Mouse (Mus musculus) left cerebral cortex, adult 8-10 months (tissue): ENCODE data around the gene Ptprf. TPM values are rescaled to one million over a fixed set of nuclear protein-coding genes. Genes with fewer than 3 reads are reported as not detected.

Experiments used
- DNase-seq, 2 experiments: peaks; one replicate each; pipeline ENCODE4 v3.0.0; 2022; ENCODE audit warnings: low spot score in 2 of 2
- total RNA-seq, 4 experiments: library from RNA; stranded (reverse); gene quantifications; 2 replicates each; pipeline ENCODE4 v1.2.4; 2022

Ptprf gene
- total RNA-seq, 4 experiments from 2014 or later = 96.0 to 114 (median 107) TPM

GRCm38 (mm10) chr4:118259782-118260463 lies 31.3 kb downstream of the Ptprf start:
- DNase-seq = no peak

GRCm38 (mm10) chr4:118257977-118258376 lies 33.2 kb downstream of the Ptprf start:
- DNase-seq = no peak

- no peak for DNase-seq
Observed at GRCm38 (mm10) chr4:118257416-118257815, 33.8 kb downstream of the Ptprf start.

GRCm38 (mm10) chr4:118256217-118256616 lies 35.0 kb downstream of the Ptprf start:
- no peak for DNase-seq

- DNase-seq = no peak
Observed at GRCm38 (mm10) chr4:118254953-118255352, 36.3 kb downstream of the Ptprf start.

GRCm38 (mm10) chr4:118247323-118247722 lies 43.9 kb downstream of the Ptprf start:
- DNase-seq = no peak

GRCm38 (mm10) chr4:118245847-118246246 lies 45.4 kb downstream of the Ptprf start:
- peak; percentile 31 to 87 for DNase-seq

- DNase-seq = no peak
Observed at GRCm38 (mm10) chr4:118243791-118244190, 47.4 kb downstream of the Ptprf start.

- DNase-seq = no peak
Observed at GRCm38 (mm10) chr4:118243298-118243697, 47.9 kb downstream of the Ptprf start.

GRCm38 (mm10) chr4:118239960-118240689 lies 51.1 kb downstream of the Ptprf start:
- no peak for DNase-seq

GRCm38 (mm10) chr4:118238666-118239065 lies 52.5 kb downstream of the Ptprf start:
- DNase-seq = no peak

GRCm38 (mm10) chr4:118236871-118237270 lies 54.3 kb downstream of the Ptprf start:
- DNase-seq = no peak

- DNase-seq = no peak
Observed at GRCm38 (mm10) chr4:118234711-118235388, 56.4 kb downstream of the Ptprf start.

GRCm38 (mm10) chr4:118233886-118234285 lies 57.3 kb downstream of the Ptprf start:
- DNase-seq = no peak

- DNase-seq = no peak
Observed at GRCm38 (mm10) chr4:118231861-118232260, 59.3 kb downstream of the Ptprf start.

GRCm38 (mm10) chr4:118229035-118229770 lies 62.0 kb downstream of the Ptprf start:
- DNase-seq = no peak

GRCm38 (mm10) chr4:118227398-118227797 lies 63.8 kb downstream of the Ptprf start:
- DNase-seq = no peak

- no peak for DNase-seq
Observed at GRCm38 (mm10) chr4:118221261-118221660, 69.9 kb downstream of the Ptprf start.

- DNase-seq = no peak
Observed at GRCm38 (mm10) chr4:118220756-118221155, 70.4 kb downstream of the Ptprf start.

GRCm38 (mm10) chr4:118219487-118219886 lies 71.7 kb downstream of the Ptprf start:
- no peak for DNase-seq

- DNase-seq = no peak
Observed at GRCm38 (mm10) chr4:118218521-118218920, 72.7 kb downstream of the Ptprf start.
